Mouse (Mus musculus) adipocyte (in vitro differentiated cells): ENCODE measurements around the gene Trappc4.
"Not testable (repeated sequence)": the region's sequence is repeated elsewhere in the genome, so short reads cannot be mapped to it uniquely, and the experiment has no call there.

Experiments used
- DNase-seq: peaks from one replicate; pipeline ENCODE4 v3.0.0-alpha.2; 2016; ENCODE audit warnings: low spot score

Gene Trappc4

GRCm38 (mm10) chr9:44407752-44408097, 325 bp upstream of the Trappc4 start:
- no peak for DNase-seq

DNA sequence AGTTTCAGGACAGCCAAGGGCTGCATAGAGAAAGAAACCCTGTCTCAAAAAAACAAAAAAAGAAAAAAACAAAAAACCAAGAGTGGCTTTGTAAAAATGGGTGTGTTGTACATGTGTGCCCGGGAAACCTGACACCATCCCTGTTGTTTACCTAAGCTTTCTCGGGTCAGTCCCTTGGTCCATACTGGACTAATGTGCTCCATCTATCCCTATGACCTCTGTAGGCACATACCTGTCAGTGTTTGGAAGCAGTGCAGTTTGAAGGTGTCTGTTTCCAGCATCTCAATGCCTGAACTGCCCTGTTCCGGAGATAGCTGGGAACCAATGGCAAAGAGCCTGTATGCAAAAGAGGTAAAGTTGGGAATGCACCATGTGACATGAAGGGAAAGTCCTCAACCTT, 2.4 kb downstream of the Trappc4 start:
- no peak for DNase-seq

DNA sequence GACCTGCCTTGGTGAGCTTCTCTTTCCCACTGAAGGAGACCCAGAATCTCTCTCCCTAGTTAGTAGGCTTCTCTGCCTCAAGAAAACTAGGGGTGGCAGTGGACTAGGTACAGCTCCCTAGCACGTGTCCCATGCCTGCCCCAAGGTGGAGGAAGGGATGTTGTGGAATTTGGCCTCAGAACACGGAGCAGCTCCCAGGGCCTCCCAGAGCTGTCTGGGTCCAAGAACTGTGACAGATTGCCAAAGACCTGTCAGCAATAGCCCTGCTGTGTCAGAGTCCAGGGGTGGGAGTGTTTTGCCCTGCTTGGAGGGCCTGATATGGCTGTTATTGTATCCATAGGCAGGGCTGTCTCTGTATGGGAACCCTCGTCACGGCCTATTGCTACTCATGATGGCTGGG, 6.3 kb downstream of the Trappc4 start:
- peak; percentile 70 for DNase-seq

GRCm38 (mm10) chr9:44399795-44400114, 7.6 kb downstream of the Trappc4 start:
- no peak for DNase-seq

GRCm38 (mm10) chr9:44399114-44399794, 8.1 kb downstream of the Trappc4 start:
- no peak for DNase-seq

GRCm38 (mm10) chr9:44398551-44398950, 8.8 kb downstream of the Trappc4 start:
- no peak for DNase-seq

- DNase-seq = no peak
Observed at GRCm38 (mm10) chr9:44398087-44398486, 9.3 kb downstream of the Trappc4 start.

DNA sequence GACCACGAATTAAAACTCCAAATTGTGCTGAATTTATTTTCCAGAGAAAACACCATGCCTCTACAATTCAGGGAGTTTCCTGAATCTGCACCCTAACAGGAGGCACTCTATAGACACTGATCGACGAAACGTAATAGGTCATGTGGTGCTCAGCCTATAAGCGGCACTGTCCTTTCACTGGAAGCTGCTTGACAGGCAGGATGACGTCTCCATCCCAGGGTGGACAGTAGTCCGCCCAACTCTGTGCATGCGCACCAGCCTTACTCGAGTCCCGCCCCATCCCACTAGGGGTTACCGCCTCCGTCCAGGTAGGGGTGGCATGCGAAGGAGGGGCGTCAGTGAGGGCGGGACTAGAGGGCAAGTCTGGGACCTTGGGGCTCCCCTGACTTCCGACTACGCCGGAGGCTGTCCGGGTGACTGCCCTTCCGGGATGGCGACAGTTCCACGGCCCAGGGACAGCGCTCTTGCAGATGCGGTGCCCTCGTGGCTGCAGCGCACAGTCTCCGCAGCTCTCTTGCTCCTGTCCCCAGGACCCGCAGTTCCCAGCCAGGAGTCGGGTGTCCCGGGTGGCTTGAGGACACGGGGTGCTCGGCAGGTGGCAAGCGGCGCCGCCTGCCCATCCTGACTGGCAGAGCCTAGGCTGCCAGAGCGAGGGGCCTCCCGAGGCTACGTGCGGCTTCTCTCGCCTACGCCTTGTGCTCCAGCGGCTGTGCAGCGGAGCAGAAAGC, 10.6 kb downstream of the Trappc4 start, which contains the start of gene Slc37a4:
Slc37a4 (plus strand) TSS at position 169 of the 728 bp plus-strand sequence.
- peak; percentile 97 for DNase-seq

GRCm38 (mm10) chr9:44391466-44391865, 15.9 kb downstream of the Trappc4 start:
- peak; percentile 77 for DNase-seq

GRCm38 (mm10) chr9:44389273-44389672, 18.1 kb downstream of the Trappc4 start:
- DNase-seq = peak; percentile 50

DNA sequence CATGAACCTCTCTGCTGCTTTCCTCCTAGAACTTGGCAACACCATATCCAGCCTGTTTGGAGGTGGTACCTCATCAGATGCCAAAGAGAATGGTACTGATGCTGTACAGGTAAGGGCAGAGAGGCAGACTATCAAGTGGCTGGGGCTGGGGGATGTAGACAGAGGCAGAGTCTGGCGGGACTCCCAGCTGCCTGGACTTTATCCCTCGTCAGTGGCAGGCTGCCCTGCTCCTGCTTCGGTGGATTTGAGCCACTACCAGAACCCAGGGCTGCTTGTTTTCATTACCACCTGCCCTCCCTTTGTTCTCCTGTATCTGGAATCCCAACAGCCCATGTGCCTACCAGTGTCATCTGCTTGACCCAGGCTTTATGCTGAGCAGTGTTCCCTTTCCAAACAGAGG, 20.2 kb downstream of the Trappc4 start:
- no peak for DNase-seq

DNA sequence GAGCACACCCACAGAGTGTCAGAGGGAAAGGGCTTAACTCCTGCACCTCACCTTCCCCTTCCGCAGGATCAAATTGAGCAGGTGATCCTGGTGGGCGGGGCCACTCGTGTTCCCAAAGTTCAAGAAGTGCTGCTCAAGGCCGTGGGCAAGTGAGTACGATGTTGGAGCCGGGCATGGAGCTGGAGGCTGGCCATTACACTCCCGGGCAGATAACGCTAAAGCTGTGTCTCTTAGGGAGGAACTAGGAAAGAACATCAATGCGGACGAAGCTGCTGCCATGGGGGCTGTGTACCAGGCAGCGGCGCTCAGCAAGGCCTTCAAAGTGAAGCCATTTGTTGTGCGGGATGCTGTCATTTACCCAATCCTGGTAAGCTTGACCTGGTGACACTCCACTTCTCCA, 22.8 kb downstream of the Trappc4 start:
- DNase-seq = no peak

GRCm38 (mm10) chr9:44379862-44380261, 27.5 kb downstream of the Trappc4 start:
- DNase-seq = no peak

GRCm38 (mm10) chr9:44379054-44379834, 28.2 kb downstream of the Trappc4 start, which contains the start of gene Hyou1:
Gene Hyou1 (plus strand): TSS chr9:44379490.
- DNase-seq = peak; percentile 96

DNA sequence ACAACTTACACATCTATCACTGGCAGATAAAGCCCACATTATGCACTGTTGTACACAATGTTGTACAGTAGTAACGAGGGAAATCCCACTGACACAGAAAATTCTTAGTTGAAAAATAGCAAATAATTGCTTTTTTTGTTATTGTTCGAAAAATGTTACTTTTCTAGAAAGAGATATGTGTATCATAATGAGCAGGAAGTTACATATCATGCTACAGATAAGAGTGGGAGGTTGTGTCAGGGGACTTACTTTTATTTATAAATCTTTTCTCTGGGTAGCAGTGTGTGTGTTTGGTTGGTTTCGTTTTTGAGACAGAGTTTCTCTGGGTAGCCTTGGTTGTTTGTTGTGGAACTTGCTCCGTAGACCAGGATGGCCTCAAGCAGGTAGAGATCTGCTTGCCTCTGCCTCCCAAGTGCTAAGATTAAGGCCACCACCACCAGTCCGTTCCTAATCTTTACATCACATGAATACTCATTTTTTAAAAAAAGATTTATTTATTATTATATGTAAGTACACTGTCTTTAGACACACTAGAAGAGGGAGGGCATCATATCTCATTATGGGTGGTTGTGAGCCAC, 29.2 kb downstream of the Trappc4 start:
- DNase-seq = no peak

- not testable (repeated sequence) for DNase-seq
Observed at GRCm38 (mm10) chr9:44377335-44377734, 30.1 kb downstream of the Trappc4 start.

DNA sequence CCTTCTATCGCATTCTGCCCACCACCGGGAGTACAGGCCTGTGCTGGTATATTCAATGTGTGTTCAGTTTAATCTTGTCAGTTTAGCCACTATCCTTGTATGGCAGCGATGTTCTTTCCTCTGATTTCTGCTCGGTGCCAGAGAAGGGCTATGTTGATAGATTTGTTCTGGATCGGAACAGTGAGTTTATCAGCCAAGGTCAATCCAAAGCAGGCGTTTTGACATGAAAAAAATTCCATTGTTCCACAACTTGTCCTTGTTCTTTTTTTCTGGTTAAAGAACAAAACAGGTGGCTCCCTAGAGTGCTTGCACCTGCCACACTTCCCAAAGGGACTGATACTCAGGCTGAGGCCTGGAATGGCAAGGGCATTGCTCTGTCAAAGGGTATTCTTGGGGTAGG, 31.3 kb downstream of the Trappc4 start:
- no peak for DNase-seq

- no peak for DNase-seq
Observed at GRCm38 (mm10) chr9:44373386-44373785, 34.0 kb downstream of the Trappc4 start.

DNA sequence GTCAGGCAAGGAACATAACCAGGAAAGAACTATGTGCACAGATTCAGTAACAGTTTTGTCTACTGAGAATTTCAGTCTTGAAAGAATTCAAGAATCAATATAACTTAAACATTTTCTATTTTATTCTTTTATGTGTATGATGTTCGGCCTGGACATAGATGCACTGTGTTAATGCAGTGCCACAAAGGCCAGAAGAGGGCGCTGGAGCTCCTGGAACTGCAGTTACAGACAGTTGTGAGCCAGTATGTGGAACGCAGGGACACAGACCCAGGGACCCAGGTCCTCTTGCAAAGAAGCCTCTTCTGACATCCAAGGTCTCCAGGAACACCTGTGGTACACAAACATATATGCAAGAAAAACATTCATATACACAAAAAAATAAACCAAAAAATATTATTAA, 42.9 kb downstream of the Trappc4 start:
- no peak for DNase-seq

- DNase-seq = not testable (repeated sequence)
Observed at GRCm38 (mm10) chr9:44361931-44362330, 45.5 kb downstream of the Trappc4 start.

DNA sequence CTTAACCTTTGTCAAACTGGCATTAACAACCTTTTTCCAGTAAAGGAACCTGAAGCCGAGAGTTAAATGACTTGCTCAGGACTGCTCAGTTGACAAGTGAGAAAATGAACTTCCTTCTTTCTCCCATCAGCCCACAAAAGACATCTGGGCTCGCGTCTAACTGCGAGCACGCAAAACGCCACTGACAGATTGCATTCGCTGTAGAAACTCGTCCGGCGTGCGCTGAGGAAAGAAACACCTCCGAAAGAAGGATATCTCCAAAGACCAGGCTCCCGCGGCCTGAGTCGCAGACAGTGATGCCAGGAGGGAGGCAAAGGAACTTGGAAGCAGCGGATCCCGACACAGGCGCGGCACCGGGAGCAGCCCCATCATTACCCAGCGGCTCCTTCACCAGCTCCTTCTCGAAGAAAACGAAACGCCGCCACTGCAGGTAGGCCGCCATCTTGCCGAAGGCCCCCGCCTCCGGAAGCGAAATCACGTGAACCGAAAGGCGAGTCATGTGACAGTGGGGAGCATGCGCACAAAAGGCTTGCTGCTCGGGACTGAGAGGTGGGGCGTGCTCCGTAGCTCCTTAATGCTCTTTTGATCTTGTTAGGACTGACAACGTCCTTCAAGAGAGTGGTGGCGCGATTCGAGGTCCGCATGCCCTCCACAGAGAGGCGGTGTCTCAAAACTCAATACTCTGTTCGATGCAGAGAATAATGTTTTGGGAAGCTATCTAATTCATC, 46.0 kb downstream of the Trappc4 start, which contains the start of gene Vps11:
Vps11 (minus strand) TSS at position 481 of the 728 bp plus-strand sequence.
- DNase-seq = peak; percentile 97

- DNase-seq = no peak
Observed at GRCm38 (mm10) chr9:44357207-44357606, 50.2 kb downstream of the Trappc4 start.
